Mouse (Mus musculus): ENCODE data around the gene Ccs.

DNA sequence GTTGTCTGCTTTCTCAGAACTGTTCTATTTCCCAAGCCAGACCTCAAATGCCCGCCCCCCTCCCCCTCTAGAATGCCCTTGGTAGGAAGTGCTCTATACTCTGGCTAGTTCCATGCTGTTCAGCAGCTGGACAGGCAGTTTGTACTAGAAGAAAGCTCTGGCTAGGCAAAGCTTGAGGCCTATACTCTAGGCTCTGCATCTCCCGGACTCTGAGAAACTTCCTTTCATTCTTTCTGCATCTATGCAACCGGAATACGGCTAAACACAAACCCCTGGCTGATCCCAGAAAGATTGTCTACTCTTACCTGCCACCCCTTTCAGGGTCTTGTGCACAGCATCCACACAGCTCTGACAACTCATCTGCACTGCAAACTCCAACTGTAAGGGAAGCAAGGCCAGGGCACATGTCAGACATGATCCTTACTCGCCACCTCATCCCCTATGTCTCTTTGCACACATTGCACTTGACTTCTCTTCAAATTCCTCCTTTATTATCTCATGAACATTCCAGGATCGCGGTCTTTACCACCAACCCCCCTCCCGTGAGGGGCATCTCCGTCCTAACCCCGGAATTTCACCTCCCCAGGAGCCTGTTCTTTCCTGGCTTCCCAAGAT is 499 bp downstream of the Ccs start:
- TF ChIP-seq CTCF (IDR thresholded peaks at IDR 0.05; ENCODE audit: extremely low read depth, insufficient read depth, low read length) = no peak
- no peak for TF ChIP-seq POLR2A (IDR thresholded peaks at IDR 0.05; ENCODE audit: extremely low read depth, insufficient read depth, low read length)

Measured in cortical plate, adult 2 months (tissue).